Mouse (Mus musculus): ENCODE measurements around the gene Mycbpap.

The Mycbpap gene

DNA sequence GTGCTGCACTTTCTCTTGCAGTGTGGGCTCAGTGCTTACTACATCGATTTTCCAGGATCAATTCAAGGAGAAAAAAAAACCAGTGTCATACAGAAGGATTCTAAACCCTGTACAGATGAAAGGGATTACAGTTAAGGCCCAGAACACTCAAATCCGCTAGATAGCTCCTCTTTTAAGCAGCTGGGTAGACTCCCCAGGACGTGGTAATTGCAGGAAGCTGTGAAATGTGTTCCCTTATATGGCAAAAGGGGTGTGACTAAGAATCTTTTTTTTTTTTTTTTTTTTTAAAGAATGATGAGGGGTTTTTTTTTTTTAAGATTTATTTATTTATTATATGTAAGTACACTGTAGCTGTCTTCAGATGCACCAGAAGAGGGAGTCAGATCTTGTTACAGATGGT, 7.3 kb upstream of the Mycbpap start:
- DNase-seq = no peak

DNA sequence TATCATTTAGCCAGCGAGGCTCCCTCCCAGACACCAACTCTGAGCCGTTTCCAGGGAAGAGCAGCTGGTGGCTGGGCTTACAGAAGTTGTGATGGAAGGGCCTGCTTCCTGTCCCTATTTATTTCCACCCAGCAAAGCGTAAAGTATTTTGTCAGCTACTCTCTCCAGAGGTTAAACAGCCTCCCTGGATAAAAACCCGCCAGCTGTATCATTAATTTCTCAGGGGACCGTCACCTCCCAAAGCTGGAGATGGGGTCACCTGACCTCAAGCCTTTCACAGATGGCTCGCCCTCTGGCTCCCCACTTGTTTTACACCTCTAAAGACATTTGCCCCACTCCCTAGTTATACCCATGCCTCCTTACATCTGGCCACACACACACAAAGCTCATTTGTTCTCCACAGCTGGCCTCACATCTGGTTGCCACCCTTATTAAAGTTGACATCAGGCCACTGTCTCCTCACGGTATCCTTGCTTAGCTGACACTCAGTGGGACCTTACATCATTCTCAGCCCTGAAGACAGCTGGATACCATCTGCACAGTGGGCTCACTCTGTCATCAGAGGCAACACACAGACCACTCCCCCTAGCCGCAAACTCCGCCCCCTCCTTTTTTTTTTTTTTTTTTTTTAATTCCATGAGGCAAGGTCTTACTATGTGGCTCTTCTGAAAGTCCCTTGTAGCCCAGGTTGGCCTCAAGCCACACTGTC, 4.8 kb upstream of the Mycbpap start:
- no peak for DNase-seq

- DNase-seq = no peak
Measured at GRCm38 (mm10) chr11:94513452-94513851, 8.1 kb downstream of the Mycbpap start.

DNA sequence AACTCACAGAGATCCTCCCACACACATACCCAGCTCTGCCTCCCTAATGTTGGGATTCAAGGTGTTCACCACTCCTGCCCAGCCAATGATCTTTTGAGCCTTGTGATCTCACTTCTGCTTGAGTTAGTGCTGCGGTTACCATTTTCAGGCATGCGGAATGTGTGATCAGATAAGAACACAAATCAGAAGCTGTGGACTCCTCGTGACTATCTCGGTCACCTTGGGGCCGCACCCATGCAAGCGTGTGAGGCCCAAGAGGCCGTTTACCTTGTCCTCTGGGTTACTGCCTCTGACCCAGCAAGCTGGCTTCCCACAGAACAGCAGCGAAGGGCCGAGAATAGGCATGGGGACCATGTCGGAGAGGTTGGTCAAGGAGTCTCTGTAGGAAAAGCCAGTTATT, 12.6 kb downstream of the Mycbpap start:
- no peak for DNase-seq

DNA sequence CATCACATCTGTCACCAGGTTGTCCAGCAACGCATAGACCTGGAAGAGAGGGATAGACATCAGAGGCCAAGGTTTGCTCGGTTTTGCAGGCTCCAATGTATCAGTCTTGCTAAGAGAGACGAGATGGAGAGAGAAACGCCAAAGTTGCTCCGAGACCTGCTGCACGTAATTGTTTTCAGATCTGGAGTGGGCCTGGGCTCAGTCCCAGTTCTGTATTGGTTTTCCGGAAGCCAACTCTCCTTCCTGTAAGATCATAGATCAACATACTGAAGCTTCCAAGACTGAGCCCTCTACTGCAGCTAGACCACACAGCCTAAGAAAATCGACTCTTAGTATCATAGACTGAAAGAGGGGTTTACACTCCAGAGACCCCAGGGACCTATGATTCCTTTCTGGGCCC, 20.1 kb downstream of the Mycbpap start:
- DNase-seq = no peak

GRCm38 (mm10) chr11:94500362-94500761, 21.2 kb downstream of the Mycbpap start:
- no peak for DNase-seq

GRCm38 (mm10) chr11:94499661-94500152, 21.8 kb downstream of the Mycbpap start, which contains the start of gene Epn3:
Gene Epn3, minus strand, starts transcription at chr11:94499974.
- DNase-seq = no peak

GRCm38 (mm10) chr11:94499035-94499434, 22.5 kb downstream of the Mycbpap start:
- no peak for DNase-seq

GRCm38 (mm10) chr11:94498093-94498996, 23.2 kb downstream of the Mycbpap start:
- peak; percentile 93 for DNase-seq

- peak; percentile 94 for DNase-seq
Measured at GRCm38 (mm10) chr11:94495415-94495814, 26.1 kb downstream of the Mycbpap start.

DNA sequence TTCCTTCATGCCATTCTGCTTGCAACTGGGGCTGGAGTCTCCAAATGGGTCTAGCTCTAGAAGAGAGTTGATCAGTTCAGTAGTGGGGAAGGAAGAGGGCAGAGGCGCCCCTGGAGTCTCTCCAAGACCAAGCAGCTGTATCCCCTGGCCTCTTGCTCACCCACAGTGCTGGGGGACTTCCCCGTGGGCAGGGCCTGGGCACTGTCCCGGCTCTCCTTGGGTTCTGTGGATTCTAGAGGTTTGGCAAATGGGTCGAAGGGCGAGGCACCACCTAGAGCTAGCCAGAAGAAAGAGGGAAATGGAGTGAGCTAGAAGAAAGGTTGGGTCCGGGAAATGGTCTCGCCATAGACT, 29.8 kb downstream of the Mycbpap start:
- no peak for DNase-seq

- DNase-seq = no peak
Measured at GRCm38 (mm10) chr11:94491035-94491748, 30.4 kb downstream of the Mycbpap start.

DNA sequence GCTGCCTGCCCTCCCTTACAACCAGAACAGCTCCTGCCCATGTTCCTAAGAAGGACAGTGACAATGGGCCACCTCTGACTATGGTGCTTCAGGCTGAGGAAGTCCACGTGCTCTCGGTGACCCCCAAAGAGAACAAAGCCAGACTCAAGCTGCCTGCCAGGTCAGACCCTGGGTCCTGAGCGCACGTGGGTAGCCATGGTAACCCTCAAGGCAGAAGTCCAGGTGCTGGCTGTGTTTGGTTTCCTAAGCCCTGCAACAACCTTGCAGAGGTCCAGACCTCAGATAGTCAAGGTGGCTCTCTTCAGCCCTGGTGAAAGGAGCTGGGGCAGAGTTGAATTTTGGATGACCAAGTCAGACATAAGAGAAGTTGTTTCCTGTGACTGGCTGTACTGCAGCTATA, 31.8 kb downstream of the Mycbpap start:
- no peak for DNase-seq

GRCm38 (mm10) chr11:94488767-94489533, 32.6 kb downstream of the Mycbpap start:
- DNase-seq = no peak

DNA sequence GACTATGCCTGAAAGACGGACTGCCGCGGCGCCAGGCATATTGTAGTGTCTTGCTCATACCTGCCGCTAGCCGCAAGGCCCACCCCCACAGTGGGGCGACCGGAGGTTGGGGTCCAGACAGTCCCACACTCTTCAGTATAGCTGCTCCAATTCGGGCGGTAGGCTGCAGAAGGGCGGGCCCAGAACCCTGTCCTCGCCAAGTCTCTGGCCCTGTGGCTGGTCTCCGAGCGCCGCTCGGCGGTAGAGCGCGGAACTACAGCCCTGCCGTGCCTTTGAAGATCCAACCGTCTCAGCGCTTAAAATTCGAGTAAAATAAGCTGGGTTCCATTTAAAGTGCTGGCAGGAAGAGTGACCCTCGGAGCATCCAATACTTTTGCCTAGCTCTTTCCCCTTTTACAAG, 35.5 kb downstream of the Mycbpap start, which contains the start of gene Spata20:
Gene Spata20, minus strand, starts transcription at position 179 of the 400 bp plus-strand sequence.
- DNase-seq = peak; percentile 97

GRCm38 (mm10) chr11:94485223-94485622, 36.3 kb downstream of the Mycbpap start:
- DNase-seq = no peak

GRCm38 (mm10) chr11:94484636-94485035, 36.9 kb downstream of the Mycbpap start:
- DNase-seq = no peak

DNA sequence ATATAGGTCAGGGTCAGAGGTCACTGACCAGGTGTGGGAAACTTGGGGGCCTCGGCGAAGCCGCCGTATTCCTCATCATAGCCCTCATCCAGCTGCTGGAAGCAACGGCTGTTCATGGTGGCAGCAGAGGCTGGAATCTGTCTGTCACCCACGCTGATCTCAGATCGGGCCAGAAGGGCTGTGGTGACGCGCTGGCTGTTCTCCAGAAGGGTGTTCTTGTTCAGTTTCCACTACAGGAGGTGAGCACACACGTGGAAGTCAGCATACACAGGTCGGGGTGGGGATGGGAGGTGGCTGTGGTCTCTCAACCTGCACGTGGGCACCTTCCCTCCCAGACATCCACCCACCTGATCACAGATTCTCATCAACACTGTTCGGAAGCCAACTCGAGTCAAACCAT, 37.6 kb downstream of the Mycbpap start:
- DNase-seq = no peak

DNA sequence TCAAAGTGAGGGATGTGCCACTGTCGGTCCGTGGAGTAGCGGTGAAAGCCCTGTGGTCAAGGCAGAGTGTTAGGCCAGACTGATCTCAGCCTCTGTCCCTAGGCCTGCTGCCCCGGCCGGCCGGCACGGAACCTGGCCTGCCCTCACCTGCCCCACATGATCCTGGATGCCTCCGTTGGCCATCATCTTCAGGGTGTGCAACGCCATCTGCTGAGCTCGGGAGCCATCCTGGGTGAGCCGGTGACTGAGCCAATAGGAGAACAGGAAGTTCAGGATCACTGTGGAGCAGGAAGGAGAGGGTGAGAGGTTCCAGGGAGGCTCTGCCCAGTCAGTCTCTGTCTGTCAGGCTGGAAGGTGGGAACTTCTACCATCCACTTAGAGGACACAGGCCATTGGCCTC, 38.1 kb downstream of the Mycbpap start:
- DNase-seq = no peak

GRCm38 (mm10) chr11:94482738-94483137, 38.8 kb downstream of the Mycbpap start:
- DNase-seq = no peak

DNA sequence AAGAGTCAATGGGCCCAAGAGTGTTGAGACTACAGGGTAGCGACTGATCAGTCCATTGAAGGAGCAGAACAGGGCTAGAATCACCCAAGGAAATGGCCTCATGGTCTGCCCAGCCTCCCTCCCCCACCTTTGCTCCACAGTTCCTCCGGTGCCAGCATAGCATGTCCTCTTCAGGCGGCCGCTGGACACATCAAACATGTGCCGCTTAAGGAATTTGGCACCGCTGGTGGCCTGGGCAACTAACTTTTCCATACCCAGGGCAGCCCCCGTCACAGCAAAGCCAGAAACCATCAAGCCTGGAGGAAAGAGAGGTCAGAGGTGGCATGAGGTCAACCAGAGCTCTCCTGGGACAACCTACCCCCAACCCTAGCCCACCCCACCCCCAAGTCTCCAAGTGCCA, 39.6 kb downstream of the Mycbpap start:
- DNase-seq = peak; percentile 94

- no peak for DNase-seq
Measured at GRCm38 (mm10) chr11:94480382-94480781, 41.2 kb downstream of the Mycbpap start.
